Mouse (Mus musculus): ENCODE data around the gene Qk. TPM values are rescaled to one million over a fixed set of nuclear protein-coding genes. Genes with fewer than 3 reads are reported as not detected.

Gene Qk
- polyA plus RNA-seq, 1 experiment: 115 TPM

DNA sequence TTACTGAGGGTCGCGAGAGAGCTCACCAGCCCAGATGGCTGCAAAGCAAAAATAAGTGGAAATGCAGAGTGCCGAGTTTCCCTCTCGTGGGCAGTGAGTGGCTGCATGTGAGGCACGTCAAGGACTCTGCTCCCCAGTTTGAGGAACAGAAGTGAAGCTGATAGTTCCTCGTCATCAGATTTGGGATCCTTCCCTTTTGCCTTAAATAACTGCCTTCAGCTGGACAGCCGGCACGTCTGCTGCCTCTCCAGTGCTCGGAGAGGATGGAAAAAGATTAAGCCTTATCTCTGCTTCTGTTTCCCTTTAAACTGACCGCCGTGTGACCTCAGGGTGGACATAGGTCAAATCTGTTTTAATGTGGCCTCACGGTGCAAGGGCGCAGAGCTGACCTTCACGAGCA lies 39.8 kb upstream of the Qk start:
- DNase-seq: no peak

GRCm38 (mm10) chr17:10357348-10357747 lies 37.7 kb upstream of the Qk start:
- WGBS: 94% methylated on average over 12 of the region's 12 CpGs
- Histone ChIP-seq H3K27ac (ENCODE audit: insufficient read depth, low read depth, low read length) (no peak overlapping the region), H3K27me3 (replicated peaks; ENCODE audit: control insufficient read depth, insufficient read depth, low read length) (no peaks in the 10 kb centered on the region), H3K4me1 (ENCODE audit: control insufficient read depth, insufficient read depth, low read length) (no peaks in the 10 kb centered on the region), H3K36me3 (ENCODE audit: control insufficient read depth, insufficient read depth, low read length) (no peaks in the 10 kb centered on the region), H3K4me3 (ENCODE audit: insufficient read depth, low read depth, low read length) (no peak overlapping the region)
- no peak for TF ChIP-seq POLR2A (IDR thresholded peaks at IDR 0.05; ENCODE audit: low read depth, low read length)
- TF ChIP-seq CTCF (conservative IDR thresholded peaks at IDR 0.05; ENCODE audit: insufficient read depth, insufficient read length, low read depth, low read length): no peak
- no peak for DNase-seq

More for the DNA sequence above, 39.8 kb upstream of the Qk start:
- Histone ChIP-seq H3K27me3 (replicated peaks; ENCODE audit: control insufficient read depth, insufficient read depth, low read length) (no peaks in the 10 kb centered on the region), H3K36me3 (ENCODE audit: control insufficient read depth, insufficient read depth, low read length) (no peaks in the 10 kb centered on the region), H3K4me3 (ENCODE audit: insufficient read depth, low read depth, low read length) (no peak overlapping the region), H3K27ac (ENCODE audit: insufficient read depth, low read depth, low read length) (no peak overlapping the region), H3K4me1 (ENCODE audit: control insufficient read depth, insufficient read depth, low read length) (no peaks in the 10 kb centered on the region)
- TF ChIP-seq CTCF (conservative IDR thresholded peaks at IDR 0.05; ENCODE audit: insufficient read depth, insufficient read length, low read depth, low read length) (no peak), POLR2A (IDR thresholded peaks at IDR 0.05; ENCODE audit: low read depth, low read length) (no peak)
- WGBS: 65% methylated on average over 14 of the region's 14 CpGs

DNA sequence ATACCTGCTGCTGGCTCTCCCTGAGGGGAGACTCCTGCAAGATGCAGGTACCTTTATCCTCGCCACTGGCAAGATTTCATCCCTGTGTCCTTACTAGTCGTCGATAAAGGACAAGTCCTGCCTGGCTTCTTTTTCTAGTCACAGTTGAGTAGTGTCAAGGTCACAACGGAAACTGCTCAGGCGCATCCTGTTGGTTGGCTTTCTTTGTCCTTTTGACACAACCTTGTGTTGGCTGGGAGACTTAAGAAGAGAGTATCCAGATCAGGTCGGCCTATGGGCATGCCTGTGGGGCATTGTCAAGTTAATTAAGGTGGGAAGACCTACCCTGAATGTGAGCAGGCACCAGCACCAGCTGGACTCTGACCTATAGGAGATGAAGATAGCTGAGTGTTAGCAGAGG lies 36.6 kb upstream of the Qk start:
- no peak for TF ChIP-seq CTCF (conservative IDR thresholded peaks at IDR 0.05; ENCODE audit: insufficient read depth, insufficient read length, low read depth, low read length)
- 29% methylated on average over 6 of the region's 6 CpGs for WGBS
- DNase-seq: no peak
- Histone ChIP-seq H3K4me3 (ENCODE audit: insufficient read depth, low read depth, low read length) (no peak overlapping the region), H3K36me3 (ENCODE audit: control insufficient read depth, insufficient read depth, low read length) (no peaks in the 10 kb centered on the region), H3K4me1 (ENCODE audit: control insufficient read depth, insufficient read depth, low read length) (no peaks in the 10 kb centered on the region), H3K27ac (ENCODE audit: insufficient read depth, low read depth, low read length) (no peak overlapping the region), H3K27me3 (replicated peaks; ENCODE audit: control insufficient read depth, insufficient read depth, low read length) (no peaks in the 10 kb centered on the region)

- DNase-seq: no peak
- 23% methylated on average over 8 of the region's 8 CpGs for WGBS
- TF ChIP-seq CTCF (conservative IDR thresholded peaks at IDR 0.05; ENCODE audit: insufficient read depth, insufficient read length, low read depth, low read length) (no peak), POLR2A (IDR thresholded peaks at IDR 0.05; ENCODE audit: low read depth, low read length) (no peak)
Observed at GRCm38 (mm10) chr17:10355746-10356145, 36.1 kb upstream of the Qk start.

GRCm38 (mm10) chr17:10338286-10338685 lies 18.6 kb upstream of the Qk start:
- no peak for TF ChIP-seq POLR2A (IDR thresholded peaks at IDR 0.05; ENCODE audit: low read depth, low read length)
- TF ChIP-seq CTCF (conservative IDR thresholded peaks at IDR 0.05; ENCODE audit: insufficient read depth, insufficient read length, low read depth, low read length): no peak
- Histone ChIP-seq H3K27me3 (replicated peaks; ENCODE audit: control insufficient read depth, insufficient read depth, low read length) (no peaks in the 10 kb centered on the region), H3K4me1 (ENCODE audit: control insufficient read depth, insufficient read depth, low read length) (peaks cover 3% of the 10 kb centered on the region; the same call in 1 of the 2 replicates), H3K27ac (ENCODE audit: insufficient read depth, low read depth, low read length) (no peak overlapping the region), H3K36me3 (ENCODE audit: control insufficient read depth, insufficient read depth, low read length) (no peaks in the 10 kb centered on the region), H3K4me3 (ENCODE audit: insufficient read depth, low read depth, low read length) (no peak overlapping the region)
- 43% methylated on average over 10 of the region's 10 CpGs for WGBS
- DNase-seq: peak; percentile 73

More at GRCm38 (mm10) chr17:10355746-10356145, 36.1 kb upstream of the Qk start:
- Histone ChIP-seq H3K4me3 (ENCODE audit: insufficient read depth, low read depth, low read length) (no peak overlapping the region), H3K4me1 (ENCODE audit: control insufficient read depth, insufficient read depth, low read length) (no peaks in the 10 kb centered on the region), H3K27me3 (replicated peaks; ENCODE audit: control insufficient read depth, insufficient read depth, low read length) (no peaks in the 10 kb centered on the region), H3K36me3 (ENCODE audit: control insufficient read depth, insufficient read depth, low read length) (no peaks in the 10 kb centered on the region), H3K27ac (ENCODE audit: insufficient read depth, low read depth, low read length) (no peak overlapping the region)

- 92% methylated on average over 12 of the region's 12 CpGs for WGBS
- H3K4me3 ChIP-seq (ENCODE audit: insufficient read depth, low read depth, low read length): no peak overlapping the region
- no peaks in the 10 kb centered on the region for H3K36me3 ChIP-seq (ENCODE audit: control insufficient read depth, insufficient read depth, low read length)
- DNase-seq: no peak
- H3K4me1 ChIP-seq (ENCODE audit: control insufficient read depth, insufficient read depth, low read length): peaks cover 3% of the 10 kb centered on the region; the same call in 1 of the 2 replicates
- H3K27me3 ChIP-seq (replicated peaks; ENCODE audit: control insufficient read depth, insufficient read depth, low read length): no peaks in the 10 kb centered on the region
- H3K27ac ChIP-seq (ENCODE audit: insufficient read depth, low read depth, low read length): no peak overlapping the region
- no peak for TF ChIP-seq CTCF (conservative IDR thresholded peaks at IDR 0.05; ENCODE audit: insufficient read depth, insufficient read length, low read depth, low read length)
- no peak for TF ChIP-seq POLR2A (IDR thresholded peaks at IDR 0.05; ENCODE audit: low read depth, low read length)
Observed at GRCm38 (mm10) chr17:10336558-10336957, 16.9 kb upstream of the Qk start.

DNA sequence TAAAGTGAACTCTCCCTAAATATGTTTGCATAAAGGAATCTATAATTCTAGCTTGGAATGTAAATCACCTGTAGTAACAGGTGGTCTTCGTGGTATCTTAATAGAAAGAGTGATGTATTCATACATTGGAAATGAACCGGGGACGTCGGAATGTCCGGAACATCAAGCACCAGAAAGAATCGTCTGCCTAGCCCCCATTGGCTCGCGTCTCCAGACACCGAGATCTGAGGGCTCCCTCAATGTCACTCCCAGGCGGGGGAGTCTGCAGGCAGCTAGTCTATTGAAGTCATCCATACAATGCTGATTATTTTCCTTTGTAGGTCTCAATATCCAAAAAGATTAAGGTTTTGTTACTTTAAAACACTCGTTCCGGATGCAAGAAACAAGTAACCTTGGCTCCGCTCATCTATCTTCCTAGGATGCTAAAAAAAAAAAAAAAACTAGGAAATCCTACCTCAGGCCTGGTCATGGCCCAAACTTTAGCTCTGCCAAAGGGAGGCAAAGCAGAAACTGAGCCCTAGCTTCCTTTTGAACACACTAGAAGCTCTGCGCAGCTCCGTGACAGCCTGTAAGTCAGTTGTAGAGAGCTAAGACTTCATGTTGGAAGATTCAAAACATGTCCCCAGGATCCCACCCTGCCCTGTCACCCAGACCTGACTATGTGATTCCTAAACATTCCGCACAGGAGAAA lies 16.3 kb upstream of the Qk start:
- H3K36me3 ChIP-seq (ENCODE audit: control insufficient read depth, insufficient read depth, low read length): no peaks in the 10 kb centered on the region
- peak overlapping the region; percentile 79 for H3K27ac ChIP-seq (ENCODE audit: insufficient read depth, low read depth, low read length)
- peaks cover 3% of the 10 kb centered on the region; the same call in 1 of the 2 replicates for H3K4me1 ChIP-seq (ENCODE audit: control insufficient read depth, insufficient read depth, low read length)
- H3K27me3 ChIP-seq (replicated peaks; ENCODE audit: control insufficient read depth, insufficient read depth, low read length): no peaks in the 10 kb centered on the region
- H3K4me3 ChIP-seq (ENCODE audit: insufficient read depth, low read depth, low read length): peak overlapping the region; percentile 78
- 29% methylated on average over 16 of the region's 16 CpGs for WGBS
- DNase-seq: no peak
- TF ChIP-seq CTCF (conservative IDR thresholded peaks at IDR 0.05; ENCODE audit: insufficient read depth, insufficient read length, low read depth, low read length) (no peak), POLR2A (IDR thresholded peaks at IDR 0.05; ENCODE audit: low read depth, low read length) (no peak)

Data from kidney, adult 2 months (tissue).